Comparison of ENCODE assay signal across 11 mouse cellular contexts in genomic region chr11:118360907-118361341, GRCm38 (mm10). TPM values are rescaled to one million over a fixed set of nuclear protein-coding genes. Genes with fewer than 3 reads are reported as not detected.
A peak's percentile ranks its signal among the peaks of the same experiment; 100 is the strongest.
DNase-seq lines count a peak whose midpoint lies in the region; ATAC-seq and TF ChIP-seq lines count a peak whose summit lies in the region.
"Had no signal": no experiment of that assay in that cellular context is flagged by ENCODE, and none has a peak within 500 bp of the region (broad histone marks: within the 10 kb centered on the region; RNA-seq: fewer than 3 reads in every experiment).

No protein-coding gene starts in this region.

- no peaks in the 10 kb centered on the region for H3K27me3 ChIP-seq in spleen, adult 2 months (ENCODE audit: control insufficient read depth, insufficient read depth, low read length)
- H3K27me3 ChIP-seq in heart, embryonic 13.5 days (replicated peaks) = no peaks in the 10 kb centered on the region
- H3K27me3 ChIP-seq: embryonic facial prominence, embryonic 12.5 days; hindbrain, embryonic 15.5 days; midbrain, embryonic 13.5 days had no signal

- intact Hi-C loops in gastrocnemius, adult 2 months (cut with DNase I) = no loop called here
- intact Hi-C loops in gastrocnemius, postnatal 36 days (cut with DNase I) = no loop called here

- H3K27ac ChIP-seq in gastrocnemius, adult 2 months = peak overlapping the region; percentile 91
- H3K27ac ChIP-seq in spleen, adult 2 months (ENCODE audit: insufficient read depth, low read length) = peak overlapping the region; percentile 1; the same call in 1 of the 2 replicates
- peak overlapping the region; percentile 28; the same call in 1 of the 2 replicates for H3K27ac ChIP-seq in heart, embryonic 13.5 days (replicated peaks)
- H3K27ac ChIP-seq: hindbrain, embryonic 15.5 days; midbrain, embryonic 13.5 days had no signal

- no peak for TF ChIP-seq CTCF in gastrocnemius, adult 2 months (IDR thresholded peaks at IDR 0.05)
- no peak for TF ChIP-seq CTCF in spleen, adult 2 months (IDR thresholded peaks at IDR 0.05; ENCODE audit: extremely low read depth, insufficient read depth, insufficient read length, insufficient replicate concordance)

- no peak for TF ChIP-seq POLR2A in spleen, adult 2 months (IDR thresholded peaks at IDR 0.05; ENCODE audit: low read depth, low read length)

- no peaks in the 10 kb centered on the region for H3K9me3 ChIP-seq in heart, embryonic 13.5 days
- H3K9me3 ChIP-seq: embryonic facial prominence, embryonic 12.5 days; hindbrain, embryonic 15.5 days; midbrain, embryonic 13.5 days had no signal

- no peak overlapping the region for H3K4me2 ChIP-seq in heart, embryonic 13.5 days
- H3K4me2 ChIP-seq: embryonic facial prominence, embryonic 12.5 days; hindbrain, embryonic 15.5 days; midbrain, embryonic 13.5 days had no signal

- 31% methylated on average over 10 of the region's 10 CpGs for WGBS in spleen, adult 2 months
- WGBS in heart, embryonic 13.5 days = 46% methylated on average over 10 of the region's 10 CpGs

- DNase-seq in gastrocnemius, adult 2 months = peak; percentile 58
- DNase-seq in gastrocnemius, postnatal 36 days = no peak
- no peak for DNase-seq in spleen, adult 2 months (ENCODE audit: low read depth in 1 of 2, low spot score in 2 of 2)
- no peak for DNase-seq in spleen, postnatal 36 days (ENCODE audit: low spot score in 2 of 2)
- DNase-seq in lung, postnatal 4 days = peak; percentile 70 to 75
- no peak for DNase-seq in embryo, embryonic 11 days
- no peak for DNase-seq in layer of hippocampus, adult 8-10 months (ENCODE audit: low spot score in 2 of 2)

- H3K4me1 ChIP-seq in spleen, adult 2 months (ENCODE audit: control insufficient read depth, insufficient read depth, insufficient read length) = peaks cover 9% of the 10 kb centered on the region; the same call in 1 of the 2 replicates
- peaks cover 57% of the 10 kb centered on the region for H3K4me1 ChIP-seq in heart, embryonic 13.5 days

- H3K4me3 ChIP-seq in gastrocnemius, adult 2 months = no peak overlapping the region
- H3K4me3 ChIP-seq in spleen, adult 2 months (ENCODE audit: extremely low read depth, insufficient read depth, insufficient read length) = no peak overlapping the region
- no peak overlapping the region for H3K4me3 ChIP-seq in heart, embryonic 13.5 days
- H3K4me3 ChIP-seq: embryonic facial prominence, embryonic 12.5 days; hindbrain, embryonic 15.5 days; midbrain, embryonic 13.5 days had no signal

- no peaks in the 10 kb centered on the region for H3K36me3 ChIP-seq in spleen, adult 2 months (ENCODE audit: control insufficient read depth, insufficient read depth, low read length)
- no peaks in the 10 kb centered on the region for H3K36me3 ChIP-seq in heart, embryonic 13.5 days
- H3K36me3 ChIP-seq: embryonic facial prominence, embryonic 12.5 days; hindbrain, embryonic 15.5 days; midbrain, embryonic 13.5 days had no signal

- no peak for ATAC-seq in heart, embryonic 13.5 days (ENCODE audit: extremely low read depth, insufficient number of reproducible peaks, low FRiP score, low TSS enrichment)
- ATAC-seq: midbrain, embryonic 13.5 days had no signal

- no peak overlapping the region for H3K9ac ChIP-seq in heart, embryonic 13.5 days
- H3K9ac ChIP-seq: embryonic facial prominence, embryonic 12.5 days; hindbrain, embryonic 15.5 days; midbrain, embryonic 13.5 days had no signal

RNA-seq across cellular contexts. Expression of gene Timp2, which starts 5.4 kb away (rescaled TPM):
- 100 to 1,000 TPM in 1 of 2 experiments, 10 to 100 TPM in 1; 70.1 to 115 TPM for total RNA-seq in gastrocnemius, adult 2 months (2021)
- total RNA-seq in gastrocnemius, postnatal 36 days (2021) = 10 to 100 TPM; 73.9 to 92.0 TPM
- 68.1 and 75.1 TPM in 2 replicates for polyA plus RNA-seq in spleen, adult 2 months (2012; rRNA removed)
- 61.0 and 63.6 TPM in 2 replicates for polyA plus RNA-seq in heart, embryonic 13.5 days (2015; fragmentation: Nextera tagmentation; extraction: Ambion mirVana)
- total RNA-seq in layer of hippocampus, adult 8-10 months (2022) = 100 to 1,000 TPM; 225 to 284 (median 259) TPM

RNA-seq across cellular contexts. Expression of gene Cep295nl, which starts 18.6 kb away (rescaled TPM):
- 1 to 10 TPM; 1.0 to 1.1 TPM for total RNA-seq in gastrocnemius, adult 2 months (2021)
- 1 to 10 TPM; 1.2 to 1.3 TPM for total RNA-seq in gastrocnemius, postnatal 36 days (2021)
- polyA plus RNA-seq in spleen, adult 2 months (2012; rRNA removed) = not detected in 2 replicates
- polyA plus RNA-seq in heart, embryonic 13.5 days (2015; fragmentation: Nextera tagmentation; extraction: Ambion mirVana) = 0.15 and 0.27 TPM in 2 replicates
- total RNA-seq in layer of hippocampus, adult 8-10 months (2022) = 1 to 10 TPM; 1.5 to 2.2 (median 2.1) TPM

RNA-seq across cellular contexts. Expression of gene Lgals3bp, which starts 41.0 kb away (rescaled TPM):
- 10 to 100 TPM; 12.0 to 17.0 TPM for total RNA-seq in gastrocnemius, adult 2 months (2021)
- total RNA-seq in gastrocnemius, postnatal 36 days (2021) = 10 to 100 TPM; 13.0 to 19.2 TPM
- polyA plus RNA-seq in spleen, adult 2 months (2012; rRNA removed) = 253 and 254 TPM in 2 replicates
- polyA plus RNA-seq in heart, embryonic 13.5 days (2015; fragmentation: Nextera tagmentation; extraction: Ambion mirVana) = 7.3 and 8.8 TPM in 2 replicates
- 100 to 1,000 TPM in 1 of 4 experiments, 10 to 100 TPM in 3; 17.0 to 100 (median 50.4) TPM for total RNA-seq in layer of hippocampus, adult 8-10 months (2022)

RNA-seq across cellular contexts. Expression of gene Cant1, which starts 58.0 kb away (rescaled TPM):
- 10 to 100 TPM; 10.7 to 11.6 TPM for total RNA-seq in gastrocnemius, adult 2 months (2021)
- 1 to 10 TPM; 9.4 to 9.7 TPM for total RNA-seq in gastrocnemius, postnatal 36 days (2021)
- polyA plus RNA-seq in spleen, adult 2 months (2012; rRNA removed) = 42.7 and 50.5 TPM in 2 replicates
- polyA plus RNA-seq in heart, embryonic 13.5 days (2015; fragmentation: Nextera tagmentation; extraction: Ambion mirVana) = 18.9 and 19.1 TPM in 2 replicates
- total RNA-seq in layer of hippocampus, adult 8-10 months (2022) = 10 to 100 TPM; 39.6 to 42.8 (median 41.1) TPM

Comparison
In these comparisons a context has a peak if more than half of its experiments do, and no peak if none do; other contexts are left out.
1. DNase-seq: peak in gastrocnemius, adult 2 months (single experiment) and lung, postnatal 4 days (2 of 2); none in gastrocnemius, postnatal 36 days (0 of 2), spleen, adult 2 months (0 of 2), spleen, postnatal 36 days (0 of 2), embryo, embryonic 11 days (single experiment) and layer of hippocampus, adult 8-10 months (0 of 2).
2. H3K27ac ChIP-seq: peak in every context shown above with its lines; median percentile 91 in gastrocnemius, adult 2 months; 28 in heart, embryonic 13.5 days; 1 in spleen, adult 2 months.